Mouse (Mus musculus) heart, embryonic 11.5 days (tissue): ENCODE results near the gene Bag6. TPM values are rescaled to one million over a fixed set of nuclear protein-coding genes. Genes with fewer than 3 reads are reported as not detected.
"Not testable (repeated sequence)": the region's sequence is repeated elsewhere in the genome, so short reads cannot be mapped to it uniquely, and the experiment has no call there.

Source experiments
- ATAC-seq: fragments of 200-750 bp; cut with Nextera tagmentation; replicated peaks from 2 replicates; pipeline ENCODE4 v1.8.0; 2017; ENCODE audit warnings: moderate library complexity; ENCODE audit not compliant: insufficient number of reproducible peaks, low FRiP score, low TSS enrichment
- H3K27ac ChIP-seq: fragments of 300-500 bp; sonication (generic); 2 replicates; pipeline ENCODE4 v1.5.1; 2014; ENCODE audit warnings: mild to moderate bottlenecking, low read depth, low read length
- H3K27me3 ChIP-seq: fragments of 300-500 bp; sonication (generic); 2 replicates; pipeline ENCODE4 v1.6.1; 2014; ENCODE audit warnings: mild to moderate bottlenecking, low read length, mixed read lengths; ENCODE audit not compliant: control insufficient read depth, insufficient read depth
- H3K36me3 ChIP-seq: fragments of 300-500 bp; sonication (generic); 2 replicates; pipeline ENCODE4 v1.6.1; 2014; ENCODE audit warnings: mild to moderate bottlenecking, low read length, moderate library complexity, mixed read lengths; ENCODE audit not compliant: control insufficient read depth, insufficient read depth
- H3K4me1 ChIP-seq: fragments of 300-500 bp; sonication (generic); 2 replicates; pipeline ENCODE4 v1.6.1; 2014; ENCODE audit warnings: low read length; ENCODE audit not compliant: control insufficient read depth, insufficient read depth
- H3K4me2 ChIP-seq: fragments of 300-500 bp; sonication (generic); 2 replicates; pipeline ENCODE4 v1.6.1; 2014; ENCODE audit warnings: mild to moderate bottlenecking, moderate library complexity
- H3K4me3 ChIP-seq: fragments of 300-500 bp; sonication (generic); 2 replicates; pipeline ENCODE4 v1.5.1; 2014; ENCODE audit warnings: low read depth, low read length
- H3K9ac ChIP-seq: fragments of 300-500 bp; sonication (generic); 2 replicates; pipeline ENCODE4 v1.6.1; 2014; ENCODE audit warnings: mild to moderate bottlenecking, low read depth, low read length, moderate library complexity
- H3K9me3 ChIP-seq: fragments of 300-500 bp; sonication (generic); replicated peaks from 2 replicates; pipeline ENCODE4 v1.6.1; 2016; ENCODE audit warnings: low read length; ENCODE audit not compliant: control insufficient read depth
- WGBS: fragments of 180-500 bp; shearing (Covaris S2); extraction: QIAGEN DNeasy Blood & Tissue Kit; methylation state at CpG from one replicate; pipeline ENCODE4 v1.1.7; 2014; ENCODE audit not compliant: insufficient replicate concordance; 5-methylcytosine and 5-hydroxymethylcytosine counted together
- polyA plus RNA-seq: library from polyadenylated mRNA; unstranded; fragments of >200 nt; fragmentation: Nextera tagmentation; extraction: Ambion mirVana; gene quantifications from 2 replicates; pipeline ENCODE4 v1.2.1, GENCODE M21; 2014

The Bag6 gene
- polyA plus RNA-seq, 1 experiment from 2014 or later = 77.4 TPM

- Histone ChIP-seq H3K4me2 (no peak overlapping the region), H3K36me3 (peaks cover 6% of the 10 kb centered on the region; the same call in 1 of the 2 replicates), H3K9ac (no peak overlapping the region), H3K4me3 (no peak overlapping the region), H3K27me3 (no peaks in the 10 kb centered on the region), H3K4me1 (peaks cover 13% of the 10 kb centered on the region), H3K9me3 (no peaks in the 10 kb centered on the region), H3K27ac (no peak overlapping the region)
- 68% methylated on average over 3 of the region's 3 CpGs for WGBS
- ATAC-seq = no peak
Observed at GRCm38 (mm10) chr17:35106522-35106921, 28.5 kb upstream of the Bag6 start.

- Histone ChIP-seq H3K9ac (no peak within 1 kb of the TSS), H3K4me1 (peaks cover 5% of the 10 kb centered on the region; the same call in 1 of the 2 replicates), H3K27me3 (no peaks in the 10 kb centered on the region), H3K9me3 (no peaks in the 10 kb centered on the region), H3K4me2 (no peak within 1 kb of the TSS), H3K27ac (no peak within 1 kb of the TSS), H3K4me3 (no peak within 1 kb of the TSS), H3K36me3 (no peaks in the 10 kb centered on the region)
- no peak for ATAC-seq
- WGBS = 77% methylated on average over 6 of the region's 6 CpGs
Observed at GRCm38 (mm10) chr17:35108097-35108496, 26.9 kb upstream of the Bag6 start, which contains the start of gene Ly6g5c. Ly6g5c (plus strand) TSS chr17:35108279.

GRCm38 (mm10) chr17:35111774-35112173 is 23.2 kb upstream of the Bag6 start:
- Histone ChIP-seq H3K9ac (no peak overlapping the region), H3K9me3 (no peaks in the 10 kb centered on the region), H3K27me3 (no peaks in the 10 kb centered on the region), H3K4me1 (0 out of 2 replicates have a peak, but pooled peaks cover 3% of the 10 kb centered on the region), H3K4me3 (no peak overlapping the region), H3K4me2 (peak overlapping the region; percentile 19), H3K27ac (peak overlapping the region; percentile 41; the same call in 1 of the 2 replicates), H3K36me3 (0 out of 2 replicates have a peak, but pooled peaks cover 6% of the 10 kb centered on the region)
- WGBS = 55% methylated on average over 9 of the region's 9 CpGs
- no peak for ATAC-seq

- Histone ChIP-seq H3K27me3 (no peaks in the 10 kb centered on the region), H3K9ac (no peak within 1 kb of the TSS), H3K4me2 (no peak within 1 kb of the TSS), H3K4me3 (no peak within 1 kb of the TSS), H3K4me1 (peaks cover 8% of the 10 kb centered on the region; the same call in 1 of the 2 replicates), H3K9me3 (no peaks in the 10 kb centered on the region), H3K27ac (no peak within 1 kb of the TSS), H3K36me3 (peaks cover 18% of the 10 kb centered on the region)
- 81% methylated on average over 8 of the region's 8 CpGs for WGBS
- no peak for ATAC-seq
Observed at GRCm38 (mm10) chr17:35115046-35116019, 19.6 kb upstream of the Bag6 start, which contains the start of gene Ly6g5b. Ly6g5b (minus strand) TSS chr17:35115428.

GRCm38 (mm10) chr17:35120745-35121142 is 14.2 kb upstream of the Bag6 start:
- ATAC-seq = 0 out of 2 replicates have a peak, but pooled peaks have one; percentile 3
- Histone ChIP-seq H3K9ac (peak overlapping the region; percentile 89), H3K27me3 (no peaks in the 10 kb centered on the region), H3K9me3 (no peaks in the 10 kb centered on the region), H3K27ac (peak overlapping the region; percentile 55; the same call in 1 of the 2 replicates), H3K36me3 (peaks cover 15% of the 10 kb centered on the region), H3K4me1 (peaks cover 13% of the 10 kb centered on the region), H3K4me2 (peak overlapping the region; percentile 98), H3K4me3 (peak overlapping the region; percentile 91)
- under 1% methylated on average over 33 of the region's 33 CpGs for WGBS

GRCm38 (mm10) chr17:35121143-35121799 is 13.7 kb upstream of the Bag6 start, which contains the start of gene Gpank1:
Gpank1 (plus strand) TSS chr17:35121455.
- peak within 1 kb of the TSS; percentile 91 for H3K4me3 ChIP-seq
- peak within 1 kb of the TSS; percentile 89 for H3K9ac ChIP-seq
- WGBS = under 1% methylated on average over 50 of the region's 50 CpGs
- H3K9me3 ChIP-seq = no peaks in the 10 kb centered on the region
- H3K27ac ChIP-seq = peak within 1 kb of the TSS; percentile 84
- H3K36me3 ChIP-seq = peaks cover 13% of the 10 kb centered on the region
- H3K4me2 ChIP-seq = peak within 1 kb of the TSS; percentile 98
- peaks cover 13% of the 10 kb centered on the region for H3K4me1 ChIP-seq
- H3K27me3 ChIP-seq = no peaks in the 10 kb centered on the region
- peak; percentile 89 for ATAC-seq

GRCm38 (mm10) chr17:35121871-35122303 is 13.1 kb upstream of the Bag6 start, which contains the start of gene Csnk2b:
Csnk2b (minus strand) TSS chr17:35122053.
- Histone ChIP-seq H3K9me3 (no peaks in the 10 kb centered on the region), H3K4me2 (peak within 1 kb of the TSS; percentile 98), H3K9ac (peak within 1 kb of the TSS; percentile 89), H3K4me3 (peak within 1 kb of the TSS; percentile 91), H3K27ac (peak within 1 kb of the TSS; percentile 84), H3K27me3 (no peaks in the 10 kb centered on the region), H3K4me1 (peaks cover 15% of the 10 kb centered on the region), H3K36me3 (peaks cover 13% of the 10 kb centered on the region)
- ATAC-seq = no peak
- under 1% methylated on average over 19 of the region's 19 CpGs for WGBS

- ATAC-seq, H3K9ac ChIP-seq, H3K27me3 ChIP-seq, H3K9me3 ChIP-seq, H3K27ac ChIP-seq, H3K4me3 ChIP-seq, H3K4me2 ChIP-seq, H3K36me3 ChIP-seq: not testable (repeated sequence)
- 84% methylated on average over 9 of the region's 9 CpGs for WGBS
- H3K4me1 ChIP-seq = peaks cover 23% of the 10 kb centered on the region
Observed at GRCm38 (mm10) chr17:35123287-35123686, 11.7 kb upstream of the Bag6 start.
